Comparison of ENCODE assay signal across 8 mouse cellular contexts in the genomic region with DNA sequence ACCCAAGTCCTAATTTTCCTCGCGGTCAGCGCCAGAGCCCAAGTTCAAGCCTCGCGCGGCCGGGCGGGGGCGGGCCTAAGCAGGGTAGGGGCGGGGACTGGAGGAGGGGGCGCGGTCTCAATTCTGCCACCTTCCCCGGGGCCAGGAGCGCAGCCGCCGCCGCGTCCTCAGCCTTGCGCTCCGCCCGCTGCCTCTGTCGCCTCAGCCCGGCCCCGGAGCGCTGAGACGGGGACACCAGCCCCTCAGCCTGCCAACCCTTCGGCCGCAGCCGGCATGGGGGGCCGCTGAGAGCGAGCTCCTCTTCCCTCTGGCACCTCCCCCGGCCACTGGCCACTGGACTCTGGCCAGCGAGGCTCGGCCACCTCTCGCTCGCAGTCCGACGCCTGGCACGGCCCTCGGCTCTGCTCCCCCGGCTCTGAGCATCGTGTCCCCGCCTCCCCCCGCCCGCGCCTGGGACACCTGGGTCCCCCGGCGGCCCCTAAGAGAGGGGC. TPM values are rescaled to one million over a fixed set of nuclear protein-coding genes. Genes with fewer than 3 reads are reported as not detected.
A peak's percentile ranks its signal among the peaks of the same experiment; 100 is the strongest.
DNase-seq lines count a peak whose midpoint lies in the region; ATAC-seq and TF ChIP-seq lines count a peak whose summit lies in the region.

A gene (plus strand): TSS at position 135 of the 491 bp plus-strand sequence.

- H3K36me3 ChIP-seq in hindbrain, embryonic 15.5 days, result peaks cover 27% of the 10 kb centered on the region
- peaks cover 32% of the 10 kb centered on the region for H3K36me3 ChIP-seq in megakaryocyte, embryonic 14.5 days (replicated peaks; ENCODE audit: low read length)

- TF ChIP-seq CTCF in left cerebral cortex, adult 2 months (IDR thresholded peaks at IDR 0.05), result no peak

- no peaks in the 10 kb centered on the region for H3K27me3 ChIP-seq in hindbrain, embryonic 15.5 days
- H3K27me3 ChIP-seq in megakaryocyte, embryonic 14.5 days (replicated peaks), result peaks cover 41% of the 10 kb centered on the region

- H3K4me3 ChIP-seq in hindbrain, embryonic 15.5 days, result peak within 1 kb of the TSS; percentile 96
- peak within 1 kb of the TSS; percentile 88 for H3K4me3 ChIP-seq in left cerebral cortex, adult 2 months
- peak within 1 kb of the TSS; percentile 94 for H3K4me3 ChIP-seq in megakaryocyte, embryonic 14.5 days (replicated peaks)

- peak within 1 kb of the TSS; percentile 85 for H3K27ac ChIP-seq in hindbrain, embryonic 15.5 days (replicated peaks)
- peak within 1 kb of the TSS; percentile 94 for H3K27ac ChIP-seq in left cerebral cortex, adult 2 months

- DNase-seq in ZHBTc4 (ENCODE audit: low read depth, low spot score), result peak; percentile 90
- DNase-seq in cerebellum, postnatal 25 days, result peak; percentile 89 to 93
- peak; percentile 76 to 83 for DNase-seq in frontal cortex, postnatal 36 days (ENCODE audit: low spot score in 2 of 2)
- peak; percentile 81 to 85 for DNase-seq in left cerebral cortex, adult 2 months (ENCODE audit: extremely low spot score in 1 of 2, low spot score in 2 of 2)
- DNase-seq in right cerebral cortex, adult 2 months (ENCODE audit: low spot score in 2 of 2), result peak; percentile 78
- peak; percentile 80 for DNase-seq in urinary bladder, postnatal 25 days (ENCODE audit: low spot score)

- WGBS in hindbrain, embryonic 15.5 days, result 0% methylated on average over 24 of the region's 48 CpGs

- peak; percentile 89 for ATAC-seq in hindbrain, embryonic 15.5 days (ENCODE audit: low FRiP score, low read depth)

- peaks cover 36% of the 10 kb centered on the region for H3K4me1 ChIP-seq in hindbrain, embryonic 15.5 days (replicated peaks)
- peaks cover 22% of the 10 kb centered on the region for H3K4me1 ChIP-seq in megakaryocyte, embryonic 14.5 days

- peak within 1 kb of the TSS; percentile 93 for H3K9ac ChIP-seq in hindbrain, embryonic 15.5 days

- H3K9me3 ChIP-seq in hindbrain, embryonic 15.5 days, result no peaks in the 10 kb centered on the region
- H3K9me3 ChIP-seq in megakaryocyte, embryonic 14.5 days, result no peaks in the 10 kb centered on the region

- peak within 1 kb of the TSS; percentile 95 for H3K4me2 ChIP-seq in hindbrain, embryonic 15.5 days

- intact Hi-C loops in left cerebral cortex, adult 2 months (cut with DNase I), result loop anchor here (5.0 kb wide), 1 partner anchor 39 kb away; a partner anchor contains a TSS

RNA-seq across cellular contexts. Expression of the gene that starts here (rescaled TPM):
- polyA plus RNA-seq in hindbrain, embryonic 15.5 days (2015; fragmentation: Nextera tagmentation; extraction: Ambion mirVana), result 10.5 and 13.1 TPM in 2 replicates
- 100 to 1,000 TPM; 144 to 153 TPM for total RNA-seq in left cerebral cortex, adult 2 months (2021)
- 0.29 TPM in 1 of 2 replicates, not detected in the other for polyA plus RNA-seq in megakaryocyte, embryonic 14.5 days (2012; ENCODE audit: insufficient read depth, low replicate concordance)

Comparison
In these comparisons a context has a peak if more than half of its experiments do, and no peak if none do; other contexts are left out.
1. Peak in every context shown above with its lines: DNase-seq, ATAC-seq, H3K4me3 ChIP-seq and H3K27ac ChIP-seq.